14 mouse cellular contexts compared by ENCODE assay signal in genomic region chr2:55892821-55893535, GRCm38 (mm10).
"Had no signal": no experiment of that assay in that cellular context is flagged by ENCODE, and none has a peak within 500 bp of the region (broad histone marks: within the 10 kb centered on the region; RNA-seq: fewer than 3 reads in every experiment).

No protein-coding gene starts in this region.

- H3K4me2 ChIP-seq: kidney, embryonic 15.5 days; liver, embryonic 11.5 days; liver, embryonic 15.5 days; neural tube, embryonic 13.5 days; stomach, embryonic 15.5 days had no signal

- H3K27me3 ChIP-seq: kidney, embryonic 15.5 days; liver, embryonic 15.5 days; neural tube, embryonic 13.5 days; stomach, embryonic 15.5 days had no signal

- H3K4me3 ChIP-seq: kidney, embryonic 15.5 days; limb, embryonic 10.5 days; liver, embryonic 15.5 days; neural tube, embryonic 13.5 days; stomach, embryonic 15.5 days had no signal

- H3K4me1 ChIP-seq: kidney, embryonic 15.5 days; limb, embryonic 10.5 days; liver, embryonic 15.5 days; neural tube, embryonic 13.5 days; stomach, embryonic 15.5 days had no signal

- H3K27ac ChIP-seq: kidney, embryonic 15.5 days; limb, embryonic 10.5 days; liver, embryonic 15.5 days; neural tube, embryonic 13.5 days; stomach, embryonic 15.5 days had no signal

- H3K9me3 ChIP-seq: kidney, embryonic 15.5 days; limb, embryonic 10.5 days; liver, embryonic 15.5 days; neural tube, embryonic 13.5 days; stomach, embryonic 15.5 days had no signal

- DNase-seq: kidney, adult 2 months; kidney, postnatal 14 days; lung, adult 2 months; lung, postnatal 36 days; midbrain, embryonic 14.5 days; right cerebral cortex, postnatal 14 days; thymus, postnatal 36 days had no signal

- ATAC-seq: lung, postnatal 0 days had no signal

- H3K9ac ChIP-seq: kidney, embryonic 15.5 days; liver, embryonic 15.5 days; neural tube, embryonic 13.5 days; stomach, embryonic 15.5 days had no signal

- H3K36me3 ChIP-seq: kidney, embryonic 15.5 days; limb, embryonic 10.5 days; liver, embryonic 15.5 days; neural tube, embryonic 13.5 days; stomach, embryonic 15.5 days had no signal
